Mouse (Mus musculus) brain, embryonic 14.5 days (tissue): ENCODE measurements around the gene Plekha6. TPM values are rescaled to one million over a fixed set of nuclear protein-coding genes. Genes with fewer than 3 reads are reported as not detected.

Experiments
- DNase-seq: peaks from one replicate; pipeline ENCODE4 v3.0.0-alpha.2; 2011; ENCODE audit warnings: low read depth
- CTCF ChIP-seq: fragments of 200-500 bp; IDR thresholded peaks from 2 replicates; pipeline ENCODE4 v1.5.1; 2012; ENCODE audit warnings: inconsistent platforms, mild to moderate bottlenecking, moderate library complexity, borderline replicate concordance; ENCODE audit not compliant: insufficient read depth, insufficient read length; ENCODE audit errors: extremely low read depth
- POLR2A ChIP-seq: fragments of 200-500 bp; IDR thresholded peaks from 2 replicates; pipeline ENCODE4 v1.6.1; 2012; ENCODE audit warnings: mild to moderate bottlenecking, inconsistent platforms, borderline replicate concordance; ENCODE audit not compliant: poor library complexity, insufficient read depth, insufficient read length, severe bottlenecking; ENCODE audit errors: extremely low read depth
- polyA plus RNA-seq: library from polyadenylated mRNA; depleted of rRNA; stranded (reverse); fragments of >200 nt; gene quantifications from 2 replicates; pipeline ENCODE4 v1.2.3, GENCODE M21; 2012

The Plekha6 gene
- polyA plus RNA-seq, 1 experiment: 78.3 TPM

GRCm38 (mm10) chr1:133209482-133209881 is 45.5 kb downstream of the Plekha6 start:
- TF ChIP-seq POLR2A (no peak), CTCF (no peak)
- DNase-seq: no peak

GRCm38 (mm10) chr1:133209901-133210516 is 46.0 kb downstream of the Plekha6 start:
- TF ChIP-seq POLR2A (no peak), CTCF (no peak)
- DNase-seq: peak; percentile 70

DNA sequence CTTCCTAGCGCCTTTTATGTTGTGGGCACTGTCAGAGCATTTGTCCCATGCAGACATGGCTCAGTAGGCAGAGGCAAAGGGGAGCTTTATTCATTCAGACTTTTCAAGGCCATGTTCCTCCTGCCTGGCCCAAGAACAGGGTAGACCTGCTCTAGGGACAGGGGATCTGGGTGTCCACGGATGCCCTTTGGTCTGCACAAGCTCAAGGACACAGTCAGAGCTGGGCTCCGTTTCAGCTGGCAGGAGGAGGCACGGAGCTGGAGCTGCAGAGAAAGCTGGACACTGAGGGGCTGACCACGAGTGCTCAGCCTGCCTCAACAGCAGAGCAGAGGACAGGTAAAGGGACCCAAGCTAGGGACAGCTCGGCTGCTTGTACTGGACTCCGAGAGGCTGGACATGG is 46.8 kb downstream of the Plekha6 start:
- DNase-seq: no peak
- TF ChIP-seq CTCF: no peak
- no peak for TF ChIP-seq POLR2A

DNA sequence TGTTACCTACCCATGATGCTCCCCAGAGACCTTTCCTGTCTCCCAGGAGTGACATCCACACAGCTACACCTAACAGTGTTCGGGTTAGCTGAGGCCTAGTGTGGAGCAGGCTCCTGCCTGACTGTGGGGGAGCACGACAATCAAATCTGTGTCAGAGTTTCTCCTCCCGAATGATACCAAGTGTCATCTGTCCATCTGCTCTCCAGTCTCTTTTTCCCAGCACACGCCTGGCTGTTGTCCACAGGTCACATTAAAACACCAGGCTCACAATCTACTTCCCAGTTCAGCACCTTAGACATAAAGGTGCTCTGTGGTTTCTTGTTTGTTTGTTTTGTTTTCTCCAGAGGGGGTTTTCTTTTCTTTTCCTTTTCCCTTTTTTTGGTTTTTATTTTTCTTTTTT is 48.3 kb downstream of the Plekha6 start:
- TF ChIP-seq CTCF: no peak
- no peak for TF ChIP-seq POLR2A
- DNase-seq: no peak

GRCm38 (mm10) chr1:133213098-133213497 is 49.1 kb downstream of the Plekha6 start:
- TF ChIP-seq POLR2A (no peak), CTCF (no peak)
- no peak for DNase-seq

GRCm38 (mm10) chr1:133213901-133214300 is 49.9 kb downstream of the Plekha6 start:
- DNase-seq: no peak
- no peak for TF ChIP-seq CTCF

DNA sequence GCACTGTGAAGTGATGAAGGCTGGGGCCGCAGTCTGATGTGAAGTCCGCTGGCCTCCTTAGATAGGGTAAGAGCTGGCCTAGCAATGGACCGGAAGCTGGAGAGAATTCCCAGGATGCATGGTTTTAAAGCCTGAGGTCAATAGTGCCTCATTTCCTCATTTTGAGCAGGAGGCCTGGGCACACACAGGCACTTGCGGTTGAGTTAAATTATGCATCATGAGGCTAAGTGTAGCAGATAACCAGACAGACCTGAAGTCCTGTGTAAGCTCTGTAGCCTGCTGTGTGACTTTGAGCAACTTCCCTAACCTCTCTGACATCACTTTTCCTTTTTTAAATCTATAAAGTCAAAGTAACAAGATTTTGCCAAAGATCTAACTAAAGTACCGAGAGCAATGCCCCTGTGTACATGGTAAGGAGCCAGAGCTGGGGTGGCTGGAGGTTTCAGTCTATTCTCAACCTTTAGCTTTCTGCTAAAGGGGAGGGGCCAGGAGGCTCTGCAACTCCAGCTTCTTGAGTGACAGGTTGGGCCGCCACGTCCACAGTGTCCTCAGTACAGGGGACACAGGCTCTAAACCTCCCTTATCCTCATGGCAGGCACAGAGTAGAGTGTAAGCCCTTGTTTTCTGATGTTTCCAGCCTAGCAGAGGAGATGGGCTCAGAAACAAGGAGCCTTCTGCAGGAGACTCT is 50.8 kb downstream of the Plekha6 start:
- TF ChIP-seq CTCF: no peak
- no peak for TF ChIP-seq POLR2A
- no peak for DNase-seq

- no peak for TF ChIP-seq CTCF
- no peak for TF ChIP-seq POLR2A
- DNase-seq: peak; percentile 59
Observed at GRCm38 (mm10) chr1:133215360-133215700, 51.3 kb downstream of the Plekha6 start.

- no peak for TF ChIP-seq POLR2A
- no peak for TF ChIP-seq CTCF
- DNase-seq: no peak
Observed at GRCm38 (mm10) chr1:133215753-133216152, 51.7 kb downstream of the Plekha6 start.

DNA sequence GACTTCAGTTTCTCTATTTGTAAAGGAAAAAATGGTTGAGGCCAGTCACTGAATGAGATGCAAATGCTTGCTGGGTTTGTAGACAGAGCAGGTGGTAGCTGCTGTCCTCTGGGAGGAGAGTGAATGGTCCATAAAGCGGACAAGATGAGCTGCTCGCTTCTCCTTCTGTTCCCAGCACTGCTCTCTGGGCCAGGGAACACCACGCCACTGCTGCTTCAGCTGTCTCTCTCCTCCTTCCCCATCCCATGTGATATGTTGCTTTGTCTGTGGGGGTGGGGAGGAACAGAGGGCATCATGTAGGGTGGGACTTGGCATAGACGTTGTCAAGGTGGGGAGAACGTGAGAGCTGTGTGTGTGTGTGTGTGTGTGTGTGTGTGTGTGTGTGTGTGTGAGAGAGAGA is 53.0 kb downstream of the Plekha6 start:
- DNase-seq: peak; percentile 72
- no peak for TF ChIP-seq POLR2A
- TF ChIP-seq CTCF: no peak

DNA sequence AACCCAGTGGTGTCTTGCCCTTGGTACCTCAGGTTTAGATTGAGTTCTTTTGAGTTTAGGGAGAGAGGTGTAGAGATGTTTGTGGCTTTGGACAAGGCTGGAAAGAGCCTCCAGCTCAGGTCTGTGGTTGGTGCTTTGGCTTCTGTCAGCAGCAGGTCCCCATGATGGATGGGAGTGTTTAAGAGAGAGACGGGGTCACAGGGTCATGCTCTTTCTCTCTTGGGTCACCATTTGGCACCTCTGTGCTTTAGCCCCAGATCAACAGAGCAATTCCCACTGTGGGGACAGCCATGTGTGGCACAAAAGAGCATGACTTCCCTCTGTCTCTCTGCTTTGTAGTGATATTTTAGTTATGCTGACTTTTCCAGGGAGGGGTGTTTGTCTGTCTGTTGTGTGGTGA is 55.1 kb downstream of the Plekha6 start:
- DNase-seq: no peak
- TF ChIP-seq CTCF: no peak
- no peak for TF ChIP-seq POLR2A

DNA sequence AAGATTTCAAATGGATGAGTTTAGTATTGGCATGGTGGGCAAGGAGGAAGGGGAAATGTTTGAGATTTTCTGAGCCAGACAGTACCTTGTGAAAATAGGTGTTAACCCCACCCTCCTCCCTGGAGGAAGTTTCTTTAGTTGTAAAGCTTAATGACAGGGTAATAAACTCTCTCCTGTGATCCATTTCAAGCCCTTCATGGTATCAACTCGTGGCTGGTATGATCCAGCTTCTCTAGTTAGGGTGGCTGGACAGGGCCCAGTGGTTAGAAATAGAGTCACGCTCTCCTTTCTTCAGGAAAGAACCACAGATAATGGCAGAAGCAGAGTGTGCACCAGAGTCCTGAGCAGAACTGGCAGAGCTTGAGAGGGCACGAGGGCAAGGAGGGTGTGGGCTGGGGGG is 57.4 kb downstream of the Plekha6 start:
- no peak for TF ChIP-seq CTCF
- TF ChIP-seq POLR2A: no peak
- no peak for DNase-seq

- peak; percentile 73 for DNase-seq
- TF ChIP-seq CTCF (no peak), POLR2A (no peak)
Observed at GRCm38 (mm10) chr1:133222445-133222995, 58.5 kb downstream of the Plekha6 start.

DNA sequence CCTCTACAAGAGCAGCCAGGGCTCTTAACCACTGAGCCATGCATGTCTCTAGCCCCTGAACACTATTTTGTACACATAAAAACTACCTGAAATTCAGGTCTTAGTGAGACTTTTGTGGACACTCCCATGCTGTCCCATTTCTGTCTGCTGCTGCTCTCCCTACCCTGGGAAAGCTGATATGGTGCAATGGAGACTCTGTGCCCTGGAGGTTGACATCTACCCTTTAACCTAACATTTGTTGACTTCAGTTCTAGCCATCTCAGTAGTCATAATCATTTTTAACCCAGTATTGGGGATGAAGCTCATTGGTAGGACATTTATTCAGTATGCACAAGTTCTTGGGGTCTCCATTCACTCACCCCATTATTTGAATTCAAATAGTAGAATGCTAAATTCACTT is 60.7 kb downstream of the Plekha6 start:
- no peak for DNase-seq
- no peak for TF ChIP-seq CTCF
- no peak for TF ChIP-seq POLR2A
